Mouse (Mus musculus) ES-E14 (cell line): Measurements from ENCODE around the gene Zfp36. TPM values are rescaled to one million over a fixed set of nuclear protein-coding genes. Genes with fewer than 3 reads are reported as not detected.

Experiments used
- DNase-seq: peaks from one replicate; pipeline ENCODE4 v3.0.0-alpha.2; 2013; ENCODE audit warnings: low read depth, low spot score
- H3K27ac ChIP-seq: 2 replicates; pipeline ENCODE4 v1.5.1; 2012; ENCODE audit warnings: low read depth, mild to moderate bottlenecking, low read length, moderate library complexity, mixed read lengths; ENCODE audit not compliant: poor library complexity, insufficient read depth, severe bottlenecking
- H3K36me3 ChIP-seq: 2 replicates; pipeline ENCODE4 v1.6.1; 2012; ENCODE audit warnings: mild to moderate bottlenecking, low read length, moderate library complexity, mixed read lengths; ENCODE audit not compliant: control insufficient read depth, poor library complexity, insufficient read depth, severe bottlenecking
- H3K4me1 ChIP-seq, 2 experiments: fragments of 150-350 bp in 1 of 2; sonication (generic) in 1 of 2; 2 replicates each; pipeline ENCODE4 v1.6.1; 2012; ENCODE audit warnings: low read length in 2 of 2, mild to moderate bottlenecking in 1 of 2, mixed read lengths in 1 of 2; ENCODE audit not compliant: control insufficient read depth in 2 of 2, insufficient read depth in 2 of 2, poor library complexity in 1 of 2
- H3K4me3 ChIP-seq, 2 experiments: fragments of 150-350 bp in 1 of 2; sonication (generic) in 1 of 2; 2 replicates each; pipeline ENCODE4 v1.5.1; 2012; ENCODE audit warnings: low read length in 2 of 2, low read depth in 1 of 2, mild to moderate bottlenecking in 1 of 2, mixed read lengths in 1 of 2; ENCODE audit not compliant: insufficient read depth in 1 of 2, poor library complexity in 1 of 2, severe bottlenecking in 1 of 2
- H3K9ac ChIP-seq: 2 replicates; pipeline ENCODE4 v1.6.1; 2012; ENCODE audit warnings: low read depth, mild to moderate bottlenecking, low read length, mixed read lengths; ENCODE audit not compliant: poor library complexity, insufficient read depth, severe bottlenecking
- H3K9me3 ChIP-seq: fragments of 150-350 bp; sonication (generic); 2 replicates; pipeline ENCODE4 v1.6.1; 2012; ENCODE audit warnings: low read depth, mild to moderate bottlenecking, low read length; ENCODE audit not compliant: control insufficient read depth, insufficient read depth
- CHD2 ChIP-seq: IDR thresholded peaks from 2 replicates; pipeline ENCODE4 v1.6.1; 2014; ENCODE audit warnings: mild to moderate bottlenecking, low read depth, low read length, inconsistent platforms
- HCFC1 ChIP-seq: IDR thresholded peaks from 2 replicates; pipeline ENCODE4 v1.6.1; 2012; ENCODE audit warnings: low read length, inconsistent platforms, borderline replicate concordance; ENCODE audit not compliant: insufficient read depth
- MAFK ChIP-seq: IDR thresholded peaks from 2 replicates; pipeline ENCODE4 v1.6.1; 2014; ENCODE audit warnings: mild to moderate bottlenecking, low read depth, low read length, inconsistent platforms; ENCODE audit not compliant: insufficient read depth
- ZC3H11A ChIP-seq: IDR thresholded peaks from 2 replicates; pipeline ENCODE4 v1.6.1; 2012; ENCODE audit warnings: low read depth, mild to moderate bottlenecking, inconsistent platforms, low read length, borderline replicate concordance
- ZNF384 ChIP-seq: IDR thresholded peaks from 2 replicates; pipeline ENCODE4 v1.6.1; 2012; ENCODE audit warnings: low read depth, low read length, inconsistent platforms
- in situ Hi-C, 2 experiments: fragments of 600-800 bp; cut with MboI; formaldehyde crosslinking; loops; one replicate each; pipeline ENCODE4 v1.15.1; 2025; ENCODE audit warnings: low sequenced_read_pairs in 2 of 2, inconsistent platforms in 1 of 2; ENCODE audit not compliant: unreplicated experiment in 2 of 2
- total RNA-seq: library from RNA; depleted of rRNA; stranded (reverse); fragments of 300-350 nt; gene quantifications from 2 replicates; pipeline ENCODE4 v1.2.3, GENCODE M21; 2012

The Zfp36 gene
- total RNA-seq, 1 experiment: 5.0 TPM

GRCm38 (mm10) chr7:28378066-28378690 lies 1.9 kb downstream of the Zfp36 start:
- Histone ChIP-seq H3K27ac (peak overlapping the region; percentile 17; the same call in 1 of the 2 replicates), H3K4me1 (peaks cover 15 to 20% of the 10 kb centered on the region in 2 experiments; a peak in 3 of 4 replicates), H3K9ac (peak overlapping the region; percentile 85), H3K9me3 (no peaks in the 10 kb centered on the region), H3K36me3 (peaks cover 10% of the 10 kb centered on the region), H3K4me3 (peak overlapping the region; percentile 76 to 87)
- no peak for DNase-seq
- TF ChIP-seq ZNF384 (no peak), ZC3H11A (no peak), CHD2 (no peak), HCFC1 (no peak), MAFK (no peak)
- in situ Hi-C loops: no loop called here

GRCm38 (mm10) chr7:28377190-28378065 lies 2.6 kb downstream of the Zfp36 start:
- no peak for TF ChIP-seq ZNF384
- TF ChIP-seq HCFC1: no peak
- no peak for TF ChIP-seq MAFK
- TF ChIP-seq ZC3H11A: no peak
- no peak for TF ChIP-seq CHD2
- Histone ChIP-seq H3K4me3 (peak overlapping the region; percentile 76 to 87), H3K36me3 (peaks cover 10% of the 10 kb centered on the region), H3K27ac (peak overlapping the region; percentile 17; the same call in 1 of the 2 replicates), H3K9ac (peak overlapping the region; percentile 85), H3K4me1 (peaks cover 10 to 20% of the 10 kb centered on the region in 2 experiments; a peak in 2 of 4 replicates), H3K9me3 (no peaks in the 10 kb centered on the region)
- in situ Hi-C loops: no loop called here
- DNase-seq: no peak

GRCm38 (mm10) chr7:28376011-28376771 lies 3.9 kb downstream of the Zfp36 start:
- H3K27ac ChIP-seq: peak overlapping the region; percentile 91
- in situ Hi-C loops: no loop called here
- H3K4me1 ChIP-seq: peaks cover 5 to 13% of the 10 kb centered on the region in 2 experiments; a peak in 2 of 4 replicates
- no peak for DNase-seq
- peak overlapping the region; percentile 81 for H3K9ac ChIP-seq
- H3K36me3 ChIP-seq: peaks cover 10% of the 10 kb centered on the region
- no peaks in the 10 kb centered on the region for H3K9me3 ChIP-seq
- TF ChIP-seq CHD2: 0 out of 2 replicates have a peak, but pooled peaks have one; percentile 12
- 0 out of 2 replicates have a peak, but pooled peaks have one; percentile 11 for TF ChIP-seq HCFC1
- no peak for TF ChIP-seq MAFK
- peak overlapping the region; percentile 59 to 87 for H3K4me3 ChIP-seq

GRCm38 (mm10) chr7:28375176-28375921 lies 4.7 kb downstream of the Zfp36 start:
- H3K4me1 ChIP-seq: peaks cover 0 to 14% of the 10 kb centered on the region in 2 experiments; a peak in 2 of 4 replicates
- TF ChIP-seq MAFK (no peak), CHD2 (no peak), HCFC1 (no peak), ZC3H11A (no peak), ZNF384 (no peak)
- peak overlapping the region; percentile 81 for H3K9ac ChIP-seq
- DNase-seq: peak; percentile 95
- H3K27ac ChIP-seq: peak overlapping the region; percentile 91
- H3K9me3 ChIP-seq: no peaks in the 10 kb centered on the region
- H3K36me3 ChIP-seq: peaks cover 10% of the 10 kb centered on the region
- in situ Hi-C loops: no loop called here
- peak overlapping the region; percentile 59 to 87 for H3K4me3 ChIP-seq
